Mouse (Mus musculus): ENCODE results near the gene Nr6a1. TPM values are rescaled to one million over a fixed set of nuclear protein-coding genes. Genes with fewer than 3 reads are reported as not detected.

Nr6a1 gene
- polyA plus RNA-seq, 1 experiment from 2014 or later: 1.6 TPM

GRCm38 (mm10) chr2:38705036-38705435 lies 222.5 kb downstream of the Nr6a1 start:
- WGBS: 39% methylated on average over 4 of the region's 4 CpGs
- Histone ChIP-seq H3K9me3 (no peaks in the 10 kb centered on the region), H3K27me3 (peaks cover 60% of the 10 kb centered on the region), H3K4me2 (no peak overlapping the region), H3K4me3 (no peak overlapping the region), H3K9ac (no peak overlapping the region), H3K27ac (no peak overlapping the region), H3K36me3 (no peaks in the 10 kb centered on the region), H3K4me1 (no peaks in the 10 kb centered on the region)
- ATAC-seq (ENCODE audit: borderline replicate concordance, extremely low read depth, low FRiP score, low TSS enrichment): no peak

- ATAC-seq (ENCODE audit: borderline replicate concordance, extremely low read depth, low FRiP score, low TSS enrichment): no peak
- Histone ChIP-seq H3K27me3 (peaks cover 56% of the 10 kb centered on the region), H3K36me3 (no peaks in the 10 kb centered on the region), H3K4me1 (no peaks in the 10 kb centered on the region), H3K27ac (no peak overlapping the region), H3K9me3 (no peaks in the 10 kb centered on the region), H3K4me3 (no peak overlapping the region), H3K9ac (no peak overlapping the region), H3K4me2 (no peak overlapping the region)
- WGBS: 70% methylated on average over 9 of the region's 9 CpGs
Measured at GRCm38 (mm10) chr2:38704336-38704735, 223.2 kb downstream of the Nr6a1 start.

DNA sequence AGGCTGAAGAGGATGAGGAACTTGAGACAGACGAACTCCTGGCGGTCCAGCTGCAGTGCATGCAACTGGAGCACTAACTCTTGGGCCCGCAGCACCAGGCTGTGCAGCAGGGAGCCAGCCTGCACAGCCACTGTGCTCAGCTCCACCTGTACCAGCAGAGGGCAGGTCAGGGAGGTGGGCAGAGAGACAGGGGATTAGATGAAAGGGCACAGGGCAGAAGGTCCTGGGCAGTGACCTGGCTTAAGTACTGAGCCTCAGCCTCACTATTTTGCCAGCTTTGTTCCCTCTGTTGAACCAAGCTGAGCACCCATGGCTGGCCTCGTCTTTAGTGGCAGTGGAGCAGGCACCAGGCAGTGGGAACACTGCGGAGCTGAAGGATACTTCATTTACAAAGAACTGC lies 227.3 kb downstream of the Nr6a1 start:
- Histone ChIP-seq H3K36me3 (no peaks in the 10 kb centered on the region), H3K9ac (no peak overlapping the region), H3K4me3 (no peak overlapping the region), H3K4me2 (no peak overlapping the region), H3K27me3 (peaks cover 16% of the 10 kb centered on the region), H3K4me1 (no peaks in the 10 kb centered on the region), H3K27ac (no peak overlapping the region), H3K9me3 (no peaks in the 10 kb centered on the region)
- WGBS: 52% methylated on average over 5 of the region's 5 CpGs
- ATAC-seq (ENCODE audit: borderline replicate concordance, extremely low read depth, low FRiP score, low TSS enrichment): no peak

- no peak overlapping the region for H3K4me3 ChIP-seq
- H3K4me2 ChIP-seq: no peak overlapping the region
- H3K27me3 ChIP-seq: 0 out of 2 replicates have a peak, but pooled peaks cover 5% of the 10 kb centered on the region
- H3K27ac ChIP-seq: no peak overlapping the region
- WGBS: 80% methylated on average over 5 of the region's 5 CpGs
- H3K36me3 ChIP-seq: no peaks in the 10 kb centered on the region
- H3K9me3 ChIP-seq: no peaks in the 10 kb centered on the region
- ATAC-seq (ENCODE audit: borderline replicate concordance, extremely low read depth, low FRiP score, low TSS enrichment): no peak
- no peaks in the 10 kb centered on the region for H3K4me1 ChIP-seq
- H3K9ac ChIP-seq: no peak overlapping the region
Measured at GRCm38 (mm10) chr2:38698623-38699022, 228.9 kb downstream of the Nr6a1 start.

GRCm38 (mm10) chr2:38697128-38698120 lies 230.1 kb downstream of the Nr6a1 start:
- WGBS: 56% methylated on average over 27 of the region's 27 CpGs

DNA sequence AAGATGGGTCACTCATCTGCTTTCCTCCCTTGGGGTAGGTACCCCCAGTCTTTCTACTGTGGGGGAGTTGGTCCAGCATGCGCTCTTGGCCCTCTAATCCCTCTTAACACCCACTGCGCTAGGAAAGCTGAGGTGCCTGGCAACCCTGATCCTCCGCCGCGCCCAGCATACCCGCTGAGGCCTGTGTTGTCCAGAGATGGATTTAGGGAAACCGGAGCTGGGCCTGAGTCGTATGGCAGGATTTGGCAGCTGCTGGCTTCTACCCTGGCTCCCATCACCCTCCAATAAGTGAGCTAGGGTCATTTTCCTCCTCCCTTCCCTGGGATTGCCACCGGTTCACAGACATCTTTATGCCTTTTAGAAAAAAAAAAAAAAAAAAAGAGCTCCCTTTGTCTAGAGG lies 231.7 kb downstream of the Nr6a1 start:
- Histone ChIP-seq H3K27ac (no peak overlapping the region), H3K4me3 (no peak overlapping the region), H3K9ac (no peak overlapping the region), H3K4me1 (no peaks in the 10 kb centered on the region), H3K4me2 (no peak overlapping the region), H3K9me3 (no peaks in the 10 kb centered on the region), H3K27me3 (0 out of 2 replicates have a peak, but pooled peaks cover 5% of the 10 kb centered on the region), H3K36me3 (no peaks in the 10 kb centered on the region)
- 72% methylated on average over 9 of the region's 9 CpGs for WGBS
- no peak for ATAC-seq (ENCODE audit: borderline replicate concordance, extremely low read depth, low FRiP score, low TSS enrichment)

More at GRCm38 (mm10) chr2:38697128-38698120, 230.1 kb downstream of the Nr6a1 start:
- Histone ChIP-seq H3K9me3 (no peaks in the 10 kb centered on the region), H3K36me3 (no peaks in the 10 kb centered on the region), H3K4me1 (no peaks in the 10 kb centered on the region), H3K27me3 (0 out of 2 replicates have a peak, but pooled peaks cover 5% of the 10 kb centered on the region), H3K4me3 (no peak overlapping the region), H3K4me2 (no peak overlapping the region), H3K9ac (no peak overlapping the region), H3K27ac (no peak overlapping the region)
- no peak; the same call in 1 of the 2 replicates for ATAC-seq (ENCODE audit: borderline replicate concordance, extremely low read depth, low FRiP score, low TSS enrichment)

GRCm38 (mm10) chr2:38691542-38691941 lies 235.9 kb downstream of the Nr6a1 start:
- Histone ChIP-seq H3K4me1 (peaks cover 10% of the 10 kb centered on the region; the same call in 1 of the 2 replicates), H3K9ac (no peak overlapping the region), H3K4me3 (no peak overlapping the region), H3K4me2 (no peak overlapping the region), H3K9me3 (no peaks in the 10 kb centered on the region), H3K27me3 (peaks cover 4% of the 10 kb centered on the region; the same call in 1 of the 2 replicates), H3K36me3 (no peaks in the 10 kb centered on the region), H3K27ac (no peak overlapping the region)
- 17% methylated on average over 8 of the region's 8 CpGs for WGBS
- no peak; the same call in 1 of the 2 replicates for ATAC-seq (ENCODE audit: borderline replicate concordance, extremely low read depth, low FRiP score, low TSS enrichment)

GRCm38 (mm10) chr2:38689881-38690280 lies 237.6 kb downstream of the Nr6a1 start:
- ATAC-seq (ENCODE audit: borderline replicate concordance, extremely low read depth, low FRiP score, low TSS enrichment): no peak
- Histone ChIP-seq H3K4me2 (no peak overlapping the region), H3K36me3 (no peaks in the 10 kb centered on the region), H3K9ac (no peak overlapping the region), H3K4me1 (peaks cover 10% of the 10 kb centered on the region; the same call in 1 of the 2 replicates), H3K27me3 (peaks cover 4% of the 10 kb centered on the region; the same call in 1 of the 2 replicates), H3K4me3 (no peak overlapping the region), H3K9me3 (no peaks in the 10 kb centered on the region), H3K27ac (no peak overlapping the region)
- 62% methylated on average over 1 of the region's 1 CpGs for WGBS

- ATAC-seq (ENCODE audit: borderline replicate concordance, extremely low read depth, low FRiP score, low TSS enrichment): peak; percentile 16; the same call in 1 of the 2 replicates
Measured at GRCm38 (mm10) chr2:38688791-38689520, 238.5 kb downstream of the Nr6a1 start.

GRCm38 (mm10) chr2:38685746-38686145 lies 241.7 kb downstream of the Nr6a1 start:
- no peak overlapping the region for H3K9ac ChIP-seq
- no peaks in the 10 kb centered on the region for H3K36me3 ChIP-seq
- ATAC-seq (ENCODE audit: borderline replicate concordance, extremely low read depth, low FRiP score, low TSS enrichment): no peak
- H3K9me3 ChIP-seq: no peaks in the 10 kb centered on the region
- H3K4me2 ChIP-seq: no peak overlapping the region
- H3K27ac ChIP-seq: no peak overlapping the region
- peaks cover 10% of the 10 kb centered on the region; the same call in 1 of the 2 replicates for H3K4me1 ChIP-seq
- 55% methylated on average over 3 of the region's 3 CpGs for WGBS
- H3K4me3 ChIP-seq: no peak overlapping the region
- H3K27me3 ChIP-seq: peaks cover 4% of the 10 kb centered on the region; the same call in 1 of the 2 replicates

More at GRCm38 (mm10) chr2:38688791-38689520, 238.5 kb downstream of the Nr6a1 start:
- Histone ChIP-seq H3K4me3 (peak overlapping the region; percentile 25), H3K27ac (no peak overlapping the region), H3K36me3 (no peaks in the 10 kb centered on the region), H3K9me3 (no peaks in the 10 kb centered on the region), H3K9ac (0 out of 2 replicates have a peak overlapping the region, but pooled peaks have one; percentile 10), H3K27me3 (peaks cover 4% of the 10 kb centered on the region; the same call in 1 of the 2 replicates), H3K4me2 (peak overlapping the region; percentile 66), H3K4me1 (peaks cover 10% of the 10 kb centered on the region; the same call in 1 of the 2 replicates)
- 5% methylated on average over 24 of the region's 29 CpGs for WGBS

- WGBS: 65% methylated on average over 5 of the region's 5 CpGs
- Histone ChIP-seq H3K9ac (no peak overlapping the region), H3K27me3 (no peaks in the 10 kb centered on the region), H3K4me3 (no peak overlapping the region), H3K4me2 (no peak overlapping the region), H3K27ac (no peak overlapping the region), H3K9me3 (no peaks in the 10 kb centered on the region), H3K4me1 (no peaks in the 10 kb centered on the region), H3K36me3 (no peaks in the 10 kb centered on the region)
- no peak for ATAC-seq (ENCODE audit: borderline replicate concordance, extremely low read depth, low FRiP score, low TSS enrichment)
Measured at GRCm38 (mm10) chr2:38683083-38683482, 244.4 kb downstream of the Nr6a1 start.
